Mouse (Mus musculus) thymus, postnatal 0 days (tissue): Measurements from ENCODE around the gene Rbbp5. TPM values are rescaled to one million over a fixed set of nuclear protein-coding genes. Genes with fewer than 3 reads are reported as not detected.

ENCODE experiments used
- DNase-seq: peaks from one replicate; pipeline ENCODE4 v3.0.0-alpha.2; 2015; ENCODE audit warnings: low spot score
- polyA plus RNA-seq: library from polyadenylated mRNA; unstranded; fragments of >200 nt; fragmentation: Nextera tagmentation; extraction: Ambion mirVana; gene quantifications from 2 replicates; pipeline ENCODE4 v1.2.1, GENCODE M21; 2015

Rbbp5 gene
- polyA plus RNA-seq, 1 experiment from 2014 or later = 41.3 TPM

GRCm38 (mm10) chr1:132541171-132541823 is 64.1 kb downstream of the Rbbp5 start:
- no peak for DNase-seq

GRCm38 (mm10) chr1:132541824-132542599 is 64.8 kb downstream of the Rbbp5 start:
- no peak for DNase-seq

- no peak for DNase-seq
These were observed 65.7 kb downstream of the Rbbp5 start, which contains the start of gene Cntn2 for GRCm38 (mm10) chr1:132542762-132543306. Gene Cntn2, minus strand, starts transcription at chr1:132543256.

- no peak for DNase-seq
These were observed 66.6 kb downstream of the Rbbp5 start for GRCm38 (mm10) chr1:132543789-132544188.

Other genes with a start within 250 kb of the Rbbp5 start
- not detected in 2 replicates for gene Gm10188, start 247.6 kb upstream of the Rbbp5 start, polyA plus RNA-seq
- gene Klhdc8a, start 178.7 kb upstream of the Rbbp5 start, polyA plus RNA-seq = 3.6 and 4.5 TPM in 2 replicates
- 1.7 and 2.2 TPM in 2 replicates for gene Nuak2, start 161.2 kb upstream of the Rbbp5 start, polyA plus RNA-seq
- gene Tmcc2, start 86.1 kb upstream of the Rbbp5 start, polyA plus RNA-seq = 0.74 and 0.86 TPM in 2 replicates
- gene Dstyk, start 59.8 kb upstream of the Rbbp5 start, polyA plus RNA-seq = 4.4 and 4.8 TPM in 2 replicates
- 1.8 and 2.1 TPM in 2 replicates for gene Tmem81, start 28.9 kb downstream of the Rbbp5 start, polyA plus RNA-seq
- gene Cntn2, start 65.9 kb downstream of the Rbbp5 start, polyA plus RNA-seq = 0.08 and 0.23 TPM in 2 replicates